Mouse (Mus musculus): ENCODE measurements around the gene Slc4a11. TPM values are rescaled to one million over a fixed set of nuclear protein-coding genes. Genes with fewer than 3 reads are reported as not detected.
A peak's percentile ranks its signal among the peaks of the same experiment; 100 is the strongest.

Slc4a11 gene
- polyA plus RNA-seq, 2 experiments: 0.09 TPM; not detected in 1

GRCm38 (mm10) chr2:130638101-130638611, 59.2 kb downstream of the Slc4a11 start:
- Histone ChIP-seq H3K4me2 (ENCODE audit: low read depth) (peak overlapping the region; percentile 16), H3K27ac (no peak overlapping the region), H3K4me3 (ENCODE audit: insufficient read depth in 1 of 2, low read depth in 2 of 2, low read length in 2 of 2) (no peak overlapping the region), H3K9ac (replicated peaks) (no peak overlapping the region), H3K9me3 (ENCODE audit: control insufficient read depth, low read length) (no peaks in the 10 kb centered on the region), H3K27me3 (ENCODE audit: control insufficient read depth, insufficient read depth, low read length) (peaks cover 49% of the 10 kb centered on the region), H3K36me3 (replicated peaks; ENCODE audit: control insufficient read depth, insufficient read depth, low read depth) (no peaks in the 10 kb centered on the region), H3K4me1 (replicated peaks; ENCODE audit: control insufficient read depth in 2 of 2, insufficient read depth in 2 of 2, low read length in 1 of 2) (peaks cover 3 to 5% of the 10 kb centered on the region in 2 experiments)
- WGBS (ENCODE audit: insufficient replicate concordance): 33% methylated on average over 16 of the region's 16 CpGs
- DNase-seq (ENCODE audit: low read depth in 3 of 3, low spot score in 3 of 3) (no peak), ATAC-seq (ENCODE audit: insufficient read depth) (no peak)
- no peak for TF ChIP-seq CTCF (IDR thresholded peaks at IDR 0.05; ENCODE audit: low read depth)
- no peak for TF ChIP-seq EP300 (IDR thresholded peaks at IDR 0.05; ENCODE audit: low read depth)

- Histone ChIP-seq H3K4me2 (ENCODE audit: low read depth) (peak overlapping the region; percentile 50), H3K27ac (no peak overlapping the region), H3K27me3 (ENCODE audit: control insufficient read depth, insufficient read depth, low read length) (peaks cover 56% of the 10 kb centered on the region), H3K4me3 (ENCODE audit: insufficient read depth in 1 of 2, low read depth in 2 of 2, low read length in 2 of 2) (no peak overlapping the region; a peak in 1 of 4 replicates), H3K9me3 (ENCODE audit: control insufficient read depth, low read length) (no peaks in the 10 kb centered on the region), H3K9ac (replicated peaks) (no peak overlapping the region), H3K36me3 (replicated peaks; ENCODE audit: control insufficient read depth, insufficient read depth, low read depth) (no peaks in the 10 kb centered on the region), H3K4me1 (replicated peaks; ENCODE audit: control insufficient read depth in 2 of 2, insufficient read depth in 2 of 2, low read length in 1 of 2) (no peaks in the 10 kb centered on the region; a peak in 2 of 4 replicates)
- WGBS (ENCODE audit: insufficient replicate concordance): 11% methylated on average over 21 of the region's 21 CpGs
- DNase-seq (ENCODE audit: low read depth in 3 of 3, low spot score in 3 of 3): no peak
- peak; percentile 60 for ATAC-seq (ENCODE audit: insufficient read depth)
- TF ChIP-seq EP300 (IDR thresholded peaks at IDR 0.05; ENCODE audit: low read depth) (peak; percentile 40), CTCF (IDR thresholded peaks at IDR 0.05; ENCODE audit: low read depth) (no peak)
These were observed 61.5 kb downstream of the Slc4a11 start for GRCm38 (mm10) chr2:130635847-130636246.

GRCm38 (mm10) chr2:130634739-130635411, 62.4 kb downstream of the Slc4a11 start:
- Histone ChIP-seq H3K36me3 (replicated peaks; ENCODE audit: control insufficient read depth, insufficient read depth, low read depth) (no peaks in the 10 kb centered on the region), H3K9ac (replicated peaks) (no peak overlapping the region), H3K4me2 (ENCODE audit: low read depth) (peak overlapping the region; percentile 50), H3K27ac (no peak overlapping the region), H3K4me3 (ENCODE audit: insufficient read depth in 1 of 2, low read depth in 2 of 2, low read length in 2 of 2) (peak overlapping the region in 1 of 2 experiments; percentile 25; a peak in 2 of 4 replicates), H3K4me1 (replicated peaks; ENCODE audit: control insufficient read depth in 2 of 2, insufficient read depth in 2 of 2, low read length in 1 of 2) (peaks cover 0 to 2% of the 10 kb centered on the region in 2 experiments; a peak in 2 of 4 replicates), H3K27me3 (ENCODE audit: control insufficient read depth, insufficient read depth, low read length) (peaks cover 56% of the 10 kb centered on the region), H3K9me3 (ENCODE audit: control insufficient read depth, low read length) (no peaks in the 10 kb centered on the region)
- 3% methylated on average over 38 of the region's 38 CpGs for WGBS (ENCODE audit: insufficient replicate concordance)
- DNase-seq (ENCODE audit: low read depth in 3 of 3, low spot score in 3 of 3) (no peak), ATAC-seq (ENCODE audit: insufficient read depth) (no peak)
- TF ChIP-seq CTCF (IDR thresholded peaks at IDR 0.05; ENCODE audit: low read depth): peak; percentile 49
- no peak for TF ChIP-seq EP300 (IDR thresholded peaks at IDR 0.05; ENCODE audit: low read depth)

Other genes with a start within 250 kb of the Slc4a11 start
- 14.6 and 19.3 TPM in 2 replicates for gene Ptpra, start 247.2 kb downstream of the Slc4a11 start, polyA plus RNA-seq (2012; rRNA removed)
- gene Ptpra, start 247.2 kb downstream of the Slc4a11 start, polyA plus RNA-seq (2014; fragmentation: Nextera tagmentation; extraction: Ambion mirVana): 29.6 and 33.6 TPM in 2 replicates
- gene Mrps26, start 133.8 kb downstream of the Slc4a11 start, polyA plus RNA-seq (2012; rRNA removed): 22.9 and 24.8 TPM in 2 replicates
- gene Mrps26, start 133.8 kb downstream of the Slc4a11 start, polyA plus RNA-seq (2014; fragmentation: Nextera tagmentation; extraction: Ambion mirVana): 48.3 and 48.4 TPM in 2 replicates
- gene Oxt, start 121.3 kb downstream of the Slc4a11 start, polyA plus RNA-seq (2012; rRNA removed): not detected in 2 replicates
- gene Oxt, start 121.3 kb downstream of the Slc4a11 start, polyA plus RNA-seq (2014; fragmentation: Nextera tagmentation; extraction: Ambion mirVana): not detected in 2 replicates
- not detected in 2 replicates for gene Avp, start 115.0 kb downstream of the Slc4a11 start, polyA plus RNA-seq (2012; rRNA removed)
- not detected in 2 replicates for gene Avp, start 115.0 kb downstream of the Slc4a11 start, polyA plus RNA-seq (2014; fragmentation: Nextera tagmentation; extraction: Ambion mirVana)
- 2.8 and 3.6 TPM in 2 replicates for gene Fastkd5, start 67.5 kb downstream of the Slc4a11 start, polyA plus RNA-seq (2012; rRNA removed)
- 11.1 and 11.9 TPM in 2 replicates for gene Fastkd5, start 67.5 kb downstream of the Slc4a11 start, polyA plus RNA-seq (2014; fragmentation: Nextera tagmentation; extraction: Ambion mirVana)
- gene Ubox5, start 67.5 kb downstream of the Slc4a11 start, polyA plus RNA-seq (2012; rRNA removed): 3.3 and 3.4 TPM in 2 replicates
- gene Ubox5, start 67.5 kb downstream of the Slc4a11 start, polyA plus RNA-seq (2014; fragmentation: Nextera tagmentation; extraction: Ambion mirVana): 5.4 and 6.3 TPM in 2 replicates
- gene Lzts3, start 54.7 kb downstream of the Slc4a11 start, polyA plus RNA-seq (2012; rRNA removed): 2.1 and 2.7 TPM in 2 replicates
- gene Lzts3, start 54.7 kb downstream of the Slc4a11 start, polyA plus RNA-seq (2014; fragmentation: Nextera tagmentation; extraction: Ambion mirVana): 0.27 and 0.42 TPM in 2 replicates
- 12.8 and 27.9 TPM in 2 replicates for gene Ddrgk1, start 32.9 kb downstream of the Slc4a11 start, polyA plus RNA-seq (2012; rRNA removed)
- gene Ddrgk1, start 32.9 kb downstream of the Slc4a11 start, polyA plus RNA-seq (2014; fragmentation: Nextera tagmentation; extraction: Ambion mirVana): 34.6 and 35.4 TPM in 2 replicates
- 35.0 and 35.7 TPM in 2 replicates for gene Itpa, start 29.9 kb downstream of the Slc4a11 start, polyA plus RNA-seq (2012; rRNA removed)
- gene Itpa, start 29.9 kb downstream of the Slc4a11 start, polyA plus RNA-seq (2014; fragmentation: Nextera tagmentation; extraction: Ambion mirVana): 50.6 and 51.4 TPM in 2 replicates
- gene 4930402H24Rik, start 208.9 kb upstream of the Slc4a11 start, polyA plus RNA-seq (2012; rRNA removed): 3.9 and 4.4 TPM in 2 replicates
- gene 4930402H24Rik, start 208.9 kb upstream of the Slc4a11 start, polyA plus RNA-seq (2014; fragmentation: Nextera tagmentation; extraction: Ambion mirVana): 6.9 and 8.6 TPM in 2 replicates
- gene Atrn, start 209.0 kb upstream of the Slc4a11 start, polyA plus RNA-seq (2012; rRNA removed): 3.1 and 3.2 TPM in 2 replicates
- 2.4 and 2.5 TPM in 2 replicates for gene Atrn, start 209.0 kb upstream of the Slc4a11 start, polyA plus RNA-seq (2014; fragmentation: Nextera tagmentation; extraction: Ambion mirVana)

Measured in liver, embryonic 14.5 days (tissue).